Mouse (Mus musculus): ENCODE measurements around the gene Hmx2.

Gene Hmx2

DNA sequence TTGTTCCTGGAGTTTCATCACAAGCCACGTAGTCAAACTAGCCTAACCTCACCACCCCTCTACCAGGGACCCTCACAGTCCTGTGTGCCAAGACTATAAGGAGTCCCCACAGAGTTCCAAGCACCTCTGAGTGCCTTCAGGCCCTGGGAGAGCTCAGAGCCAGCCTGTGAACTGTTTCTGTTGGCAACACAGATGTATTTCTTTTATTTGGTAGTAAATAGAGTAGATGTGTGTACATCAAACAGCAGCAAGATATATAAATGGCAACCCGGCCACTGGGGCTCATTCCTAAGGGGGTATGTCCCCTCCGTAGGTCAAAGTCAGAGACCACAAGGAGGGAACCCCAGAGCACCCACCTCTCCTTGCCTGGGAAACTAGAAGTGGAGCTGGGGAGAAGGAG is at the start of gene Hmx2:
Gene Hmx2, plus strand, starts transcription at position 301 of the 400 bp plus-strand sequence.
- in situ Hi-C loops (cut with MboI, MseI) = no loop called here

GRCm38 (mm10) chr7:131503739-131504138 is 44.8 kb upstream of the Hmx2 start:
- in situ Hi-C loops (cut with MboI, MseI) = no loop called here

DNA sequence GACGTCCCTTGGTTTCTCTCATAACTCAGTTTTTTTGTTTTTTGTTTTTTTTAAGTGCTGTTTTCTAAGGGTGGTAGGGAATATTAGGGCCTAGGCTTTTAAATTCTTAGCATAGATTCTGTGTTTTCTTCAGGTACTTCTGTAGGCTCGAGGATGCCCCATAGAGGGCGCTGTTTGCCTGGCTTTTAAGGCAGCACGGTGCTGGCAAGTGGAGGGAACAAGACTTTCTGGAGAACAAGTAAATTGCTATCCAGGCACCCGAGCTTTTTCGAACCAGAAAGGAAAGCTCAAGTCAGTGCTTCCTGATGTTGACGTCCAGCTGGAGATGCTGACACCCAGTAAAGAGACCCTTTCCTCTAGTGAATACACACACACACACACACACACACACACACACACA is 8.6 kb upstream of the Hmx2 start:
- in situ Hi-C loops (cut with MboI, MseI) = loop anchor here (10.0 kb wide), 1 partner anchor 225 kb away; no protein-coding TSS in a partner anchor

- in situ Hi-C loops (cut with MboI, MseI) = no loop called here
Observed at GRCm38 (mm10) chr7:131541184-131542114, 7.1 kb upstream of the Hmx2 start.

- in situ Hi-C loops (cut with MboI, MseI) = no loop called here
Observed at GRCm38 (mm10) chr7:131542115-131542871, 6.3 kb upstream of the Hmx2 start, which contains the start of gene Hmx3. Hmx3 (plus strand) TSS chr7:131542867.

DNA sequence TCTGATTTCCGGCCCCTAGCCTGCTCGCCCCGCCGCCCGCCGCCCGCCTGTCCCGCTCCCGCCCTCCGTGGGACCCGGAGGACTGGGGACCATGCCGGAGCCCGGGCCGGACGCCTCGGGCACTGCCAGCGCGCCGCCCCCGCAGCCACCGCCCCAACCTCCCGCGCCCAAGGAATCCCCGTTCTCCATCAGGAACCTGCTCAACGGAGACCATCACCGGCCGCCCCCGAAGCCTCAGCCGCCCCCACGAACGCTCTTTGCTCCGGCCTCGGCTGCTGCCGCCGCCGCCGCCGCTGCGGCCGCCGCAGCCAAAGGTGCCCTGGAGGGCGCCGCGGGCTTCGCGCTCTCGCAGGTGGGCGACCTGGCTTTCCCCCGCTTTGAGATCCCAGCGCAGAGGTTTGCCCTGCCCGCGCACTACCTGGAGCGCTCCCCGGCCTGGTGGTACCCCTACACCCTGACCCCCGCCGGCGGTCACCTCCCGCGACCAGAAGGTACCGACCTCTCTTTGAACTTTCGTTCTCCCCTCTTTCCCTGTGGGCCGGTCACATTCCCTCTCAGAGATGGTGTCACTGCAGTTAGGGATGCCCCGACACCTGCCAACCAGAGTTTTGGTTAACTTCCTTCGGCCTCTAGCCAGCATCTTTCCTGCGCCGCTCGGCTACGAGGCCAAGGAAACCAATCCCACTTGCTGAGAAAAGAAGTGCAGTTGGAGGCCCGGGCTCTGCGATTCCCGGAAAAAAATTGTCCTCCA is 5.5 kb upstream of the Hmx2 start:
- in situ Hi-C loops (cut with MboI, MseI) = no loop called here

- in situ Hi-C loops (cut with MboI, MseI) = no loop called here
Observed at GRCm38 (mm10) chr7:131543623-131544481, 4.7 kb upstream of the Hmx2 start.

- in situ Hi-C loops (cut with MboI, MseI) = no loop called here
Observed at GRCm38 (mm10) chr7:131544871-131545270, 3.7 kb upstream of the Hmx2 start.

DNA sequence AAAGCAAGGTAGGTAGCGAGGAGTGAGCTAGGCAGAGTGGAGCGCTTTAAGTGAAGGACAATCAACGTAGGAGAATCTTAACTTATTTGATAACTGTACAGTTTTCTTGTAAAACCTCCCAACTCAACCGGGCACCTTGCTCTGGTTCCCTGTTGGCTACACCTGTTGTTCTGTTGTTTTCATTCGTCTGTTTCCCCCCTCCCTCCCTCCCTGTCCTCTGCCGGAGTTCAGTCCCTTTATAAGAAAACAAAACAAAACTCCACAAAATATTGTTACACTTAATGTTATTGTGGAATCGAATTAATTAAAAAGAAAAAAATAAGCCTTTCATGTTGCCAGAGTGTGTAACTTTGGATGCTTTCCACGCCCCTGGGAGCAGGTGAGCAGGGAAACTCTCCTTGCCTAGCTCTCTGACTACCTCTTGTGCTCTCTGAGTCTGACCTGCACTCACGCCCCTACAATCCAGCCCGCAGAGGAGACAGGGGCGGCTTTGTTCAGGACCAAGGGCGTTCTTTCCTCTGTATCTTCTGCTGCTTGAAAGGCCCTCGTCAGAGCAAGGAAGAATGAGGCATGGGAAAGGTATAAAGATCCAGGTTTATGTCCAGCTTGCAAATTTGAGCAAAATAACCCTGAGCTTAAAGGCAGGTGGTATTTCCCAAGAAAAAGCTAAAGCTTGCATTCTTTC is 2.7 kb upstream of the Hmx2 start:
- in situ Hi-C loops (cut with MboI, MseI) = no loop called here

- in situ Hi-C loops (cut with MboI, MseI) = no loop called here
Observed at GRCm38 (mm10) chr7:131546423-131546822, 2.1 kb upstream of the Hmx2 start.

DNA sequence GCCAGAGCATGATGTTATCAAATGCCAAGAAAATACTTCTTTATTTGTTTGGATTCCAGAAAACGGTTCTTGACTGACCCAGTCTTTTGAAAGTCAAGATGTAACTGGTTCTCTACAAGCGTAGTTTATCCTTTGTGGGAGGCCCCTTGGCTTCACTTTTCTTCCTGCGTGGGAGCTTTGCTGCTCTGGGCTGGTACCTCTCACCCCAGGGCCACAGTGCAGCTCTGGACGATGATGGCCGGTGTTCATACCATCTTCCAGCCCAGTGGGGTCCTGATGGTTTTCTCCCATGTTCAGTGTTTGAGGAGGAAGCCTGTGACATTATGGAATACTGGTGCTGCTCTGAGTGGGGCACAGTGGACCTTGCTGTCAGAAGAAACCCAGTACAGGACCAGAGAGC is 1.1 kb upstream of the Hmx2 start:
- in situ Hi-C loops (cut with MboI, MseI) = no loop called here

DNA sequence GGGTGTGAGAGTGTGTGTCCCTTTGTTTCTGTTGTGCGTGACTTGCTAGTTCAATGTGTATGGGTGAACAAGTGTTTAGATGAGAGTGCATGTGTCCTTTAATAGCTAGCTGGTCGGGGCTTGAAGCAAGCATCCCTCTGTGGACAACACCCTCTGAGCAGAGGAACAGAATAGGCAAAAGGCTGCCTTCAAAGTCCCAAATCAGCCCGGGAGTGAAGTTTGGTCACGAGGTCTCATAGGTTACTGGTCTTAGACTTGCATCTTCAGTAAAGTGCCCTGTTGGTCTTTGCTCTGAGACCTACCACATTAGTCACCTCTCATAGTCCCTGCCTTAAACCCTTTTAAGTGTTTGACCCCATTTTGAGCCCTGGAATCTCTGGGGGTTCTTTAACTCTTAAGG is 2.9 kb downstream of the Hmx2 start:
- in situ Hi-C loops (cut with MboI, MseI) = loop anchor here (25.0 kb wide), 2 partner anchors 1039 to 1386 kb away; partner anchors contain the start of genes Ate1 and Zranb1

DNA sequence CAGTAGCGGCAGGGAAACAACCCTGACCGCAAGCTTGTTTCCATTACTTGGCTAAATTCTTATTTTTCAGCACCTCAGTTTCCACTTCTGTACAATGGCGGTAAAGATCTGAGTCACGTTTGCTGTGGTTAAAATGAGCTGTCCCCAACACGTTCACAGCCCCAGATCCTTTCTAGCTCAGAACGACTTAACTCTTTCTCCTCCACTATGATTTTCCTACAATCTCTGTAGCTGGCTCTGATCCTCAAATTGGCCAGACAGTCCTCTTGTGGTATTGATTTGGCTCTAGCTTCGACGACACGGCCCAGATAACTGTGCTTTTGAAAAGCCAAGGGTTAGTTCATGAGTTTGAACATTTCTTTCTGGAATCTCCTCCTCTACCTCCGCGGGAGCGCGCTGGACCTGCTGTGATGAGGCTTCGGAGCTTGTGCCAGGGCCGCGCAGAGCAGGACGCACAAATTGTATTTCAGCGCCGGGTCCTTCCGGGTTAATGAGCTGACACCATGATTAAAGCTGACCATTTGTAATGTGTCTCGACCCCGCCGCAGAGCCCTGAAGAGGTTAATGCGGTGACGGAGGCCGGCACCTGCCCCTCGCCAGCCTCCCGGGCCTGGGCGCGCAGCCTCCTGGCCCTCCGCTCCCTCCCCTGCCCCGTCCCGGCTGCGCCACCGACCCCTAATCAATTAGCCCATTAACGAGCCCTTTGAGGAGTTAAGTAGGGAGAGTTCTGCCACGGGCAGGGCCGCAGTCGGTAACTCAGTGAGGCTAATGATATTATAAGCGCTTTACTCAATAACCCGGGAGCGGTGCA is 3.6 kb downstream of the Hmx2 start:
- in situ Hi-C loops (cut with MboI, MseI) = loop anchor here (25.0 kb wide), 2 partner anchors 1040 to 1385 kb away; partner anchors contain the start of genes Ate1 and Zranb1

DNA sequence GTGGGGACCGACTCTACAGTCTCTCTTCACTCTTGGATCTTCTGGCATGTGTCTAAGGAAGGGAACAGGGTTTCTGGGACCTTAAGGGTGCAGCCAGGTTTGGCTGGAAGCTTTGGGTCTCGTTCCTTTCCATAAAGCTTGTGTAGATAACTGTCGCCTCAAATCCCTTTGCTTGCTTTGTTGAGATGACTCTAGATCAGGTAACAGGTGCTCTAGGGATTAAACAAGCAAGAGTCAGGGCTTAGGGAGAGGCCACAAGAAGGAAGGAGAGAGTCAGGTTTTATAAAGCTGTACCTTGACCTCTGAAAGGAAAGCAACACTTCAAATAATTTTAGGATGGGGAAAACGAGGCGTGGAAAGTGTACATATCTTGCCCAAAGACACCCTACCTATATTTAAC is 4.2 kb downstream of the Hmx2 start:
- in situ Hi-C loops (cut with MboI, MseI) = loop anchor here (25.0 kb wide), 2 partner anchors 1040 to 1385 kb away; partner anchors contain the start of genes Ate1 and Zranb1

GRCm38 (mm10) chr7:131553771-131554175 is 5.2 kb downstream of the Hmx2 start:
- in situ Hi-C loops (cut with MboI, MseI) = loop anchor here (25.0 kb wide), 2 partner anchors 1041 to 1384 kb away; partner anchors contain the start of genes Ate1 and Zranb1

DNA sequence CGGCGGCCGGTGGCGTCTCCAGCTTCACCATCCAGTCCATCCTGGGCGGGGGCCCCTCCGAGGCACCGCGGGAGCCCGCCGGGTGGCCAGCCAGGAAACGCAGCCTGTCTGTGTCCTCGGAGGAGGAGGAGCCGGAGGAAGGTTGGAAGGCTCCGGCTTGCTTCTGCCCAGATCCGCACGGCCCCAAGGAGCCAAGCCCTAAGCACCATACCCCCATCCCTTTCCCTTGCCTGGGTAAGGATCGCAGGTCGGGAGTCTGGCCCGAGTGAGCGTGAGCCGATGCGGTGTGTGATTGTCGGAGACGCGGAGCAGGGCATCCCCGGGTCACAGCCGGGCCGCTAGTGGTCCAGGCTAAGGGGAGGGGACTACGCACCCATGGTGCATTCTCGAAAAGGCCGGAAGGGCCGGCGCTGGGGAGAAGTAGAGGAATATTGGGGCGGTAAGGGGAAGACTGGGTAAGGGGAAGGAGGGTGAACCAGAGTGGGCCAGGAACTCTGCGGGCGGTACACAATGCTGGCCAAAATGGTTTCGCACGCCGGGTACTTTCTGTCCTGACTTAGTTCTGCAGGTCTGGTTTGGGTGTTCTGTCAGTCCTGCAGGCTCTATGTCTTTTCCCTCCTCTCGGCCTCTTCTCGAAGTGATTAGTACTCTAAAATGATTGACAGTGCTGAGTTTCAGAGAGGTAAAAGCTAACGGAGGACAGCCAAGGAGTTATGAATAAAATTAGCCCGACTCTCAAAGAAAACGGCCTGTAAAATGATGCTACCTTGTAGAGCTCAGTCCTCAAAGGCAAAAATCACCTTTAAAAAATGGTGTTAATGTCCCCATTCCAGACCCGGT is 6.0 kb downstream of the Hmx2 start:
- in situ Hi-C loops (cut with MboI, MseI) = loop anchor here (25.0 kb wide), 2 partner anchors 1042 to 1383 kb away; partner anchors contain the start of genes Ate1 and Zranb1

GRCm38 (mm10) chr7:131555301-131556081 is 6.9 kb downstream of the Hmx2 start:
- in situ Hi-C loops (cut with MboI, MseI) = loop anchor here (25.0 kb wide), 2 partner anchors 1043 to 1382 kb away; partner anchors contain the start of genes Ate1 and Zranb1

Measured in T-helper 1 cell (primary cell).